ENCODE assay signal across 8 mouse cellular contexts in the genomic region with DNA sequence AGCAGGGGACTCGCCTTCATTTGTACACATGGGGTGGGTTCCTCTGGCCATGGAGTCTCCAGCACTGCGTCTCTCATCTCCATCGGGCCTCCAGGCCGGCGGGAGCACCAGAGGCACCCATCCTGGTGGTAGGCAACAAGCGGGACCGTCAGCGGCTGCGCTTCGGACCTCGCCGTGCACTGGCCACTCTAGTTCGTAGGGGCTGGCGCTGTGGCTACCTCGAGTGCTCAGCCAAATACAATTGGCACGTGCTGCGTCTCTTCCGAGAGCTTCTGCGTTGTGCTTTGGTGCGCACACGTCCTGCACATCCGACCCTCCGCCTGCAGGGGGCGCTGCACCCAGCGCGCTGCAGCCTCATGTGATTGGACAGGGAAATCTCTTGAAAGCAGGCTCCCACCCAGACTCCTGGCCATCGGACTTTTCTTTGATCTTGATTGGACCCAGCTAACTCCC. TPM values are rescaled to one million over a fixed set of nuclear protein-coding genes. Genes with fewer than 3 reads are reported as not detected.
DNase-seq lines count a peak whose midpoint lies in the region; ATAC-seq and TF ChIP-seq lines count a peak whose summit lies in the region.

No protein-coding gene starts in this region.

- TF ChIP-seq CTCF in gastrocnemius, adult 2 months (IDR thresholded peaks at IDR 0.05): peak; percentile 86
- TF ChIP-seq CTCF in left cerebral cortex, adult 2 months (IDR thresholded peaks at IDR 0.05): peak; percentile 98

- peaks cover 99% of the 10 kb centered on the region for H3K27me3 ChIP-seq in forebrain, embryonic 12.5 days
- H3K27me3 ChIP-seq in midbrain, embryonic 15.5 days (replicated peaks): peaks cover 78% of the 10 kb centered on the region

- H3K9ac ChIP-seq in forebrain, embryonic 12.5 days: no peak overlapping the region
- no peak overlapping the region for H3K9ac ChIP-seq in midbrain, embryonic 15.5 days

- no peak overlapping the region for H3K27ac ChIP-seq in gastrocnemius, adult 2 months
- H3K27ac ChIP-seq in forebrain, embryonic 12.5 days: no peak overlapping the region
- H3K27ac ChIP-seq in left cerebral cortex, adult 2 months: peak overlapping the region; percentile 74
- H3K27ac ChIP-seq in midbrain, embryonic 15.5 days: no peak overlapping the region

- peak; percentile 43 for DNase-seq in gastrocnemius, adult 2 months
- DNase-seq in gastrocnemius, adult 18-20 months (ENCODE audit: low spot score): no peak
- DNase-seq in thymus, postnatal 0 days (ENCODE audit: low spot score): peak; percentile 57
- DNase-seq in thymus, postnatal 25 days: no peak
- DNase-seq in left cerebral cortex, adult 2 months (ENCODE audit: extremely low spot score in 1 of 2, low spot score in 2 of 2): peak; percentile 62 to 70

- peak overlapping the region; percentile 19; the same call in 1 of the 2 replicates for H3K4me3 ChIP-seq in gastrocnemius, adult 2 months
- H3K4me3 ChIP-seq in forebrain, embryonic 12.5 days (replicated peaks): peak overlapping the region; percentile 8; the same call in 1 of the 2 replicates
- H3K4me3 ChIP-seq in left cerebral cortex, adult 2 months: peak overlapping the region; percentile 72
- H3K4me3 ChIP-seq in midbrain, embryonic 15.5 days: 0 out of 2 replicates have a peak overlapping the region, but pooled peaks have one; percentile 2

- no peak for ATAC-seq in forebrain, embryonic 12.5 days (ENCODE audit: low FRiP score)
- no peak for ATAC-seq in midbrain, embryonic 15.5 days (replicated peaks)
- no peak for ATAC-seq in erythroblast, adult 5-6 weeks (replicated peaks; ENCODE audit: low FRiP score, poor library complexity, severe bottlenecking)

- H3K36me3 ChIP-seq in forebrain, embryonic 12.5 days (replicated peaks): no peaks in the 10 kb centered on the region
- H3K36me3 ChIP-seq in midbrain, embryonic 15.5 days (replicated peaks): no peaks in the 10 kb centered on the region

- peak overlapping the region; percentile 5; the same call in 1 of the 2 replicates for H3K4me2 ChIP-seq in forebrain, embryonic 12.5 days
- no peak overlapping the region for H3K4me2 ChIP-seq in midbrain, embryonic 15.5 days

- H3K4me1 ChIP-seq in forebrain, embryonic 12.5 days: peaks cover 78% of the 10 kb centered on the region
- peaks cover 68% of the 10 kb centered on the region for H3K4me1 ChIP-seq in midbrain, embryonic 15.5 days

- intact Hi-C loops in gastrocnemius, adult 2 months (cut with DNase I): loop anchor here (2.0 kb wide), 1 partner anchor 19 kb away; no protein-coding TSS in a partner anchor
- intact Hi-C loops in left cerebral cortex, adult 2 months (cut with DNase I): no loop called here

- 10% methylated on average over 27 of the region's 27 CpGs for WGBS in forebrain, embryonic 12.5 days
- WGBS in midbrain, embryonic 15.5 days: 7% methylated on average over 27 of the region's 27 CpGs

- no peaks in the 10 kb centered on the region for H3K9me3 ChIP-seq in forebrain, embryonic 12.5 days
- no peaks in the 10 kb centered on the region for H3K9me3 ChIP-seq in midbrain, embryonic 15.5 days

RNA-seq across cellular contexts. Expression of a gene that starts 1.8 kb away (rescaled TPM):
- not detected for total RNA-seq in gastrocnemius, adult 2 months (2021)
- total RNA-seq in gastrocnemius, adult 18-20 months (2021): under 1 TPM in 1 of 2 experiments, not detected in 1; 0.21 TPM
- 4.2 and 5.9 TPM in 2 replicates for polyA plus RNA-seq in thymus, postnatal 0 days (2015; fragmentation: Nextera tagmentation; extraction: Ambion mirVana)
- polyA plus RNA-seq in forebrain, embryonic 12.5 days (2016; fragmentation: Nextera tagmentation; extraction: Ambion mirVana): 0.18 and 0.59 TPM in 2 replicates
- total RNA-seq in left cerebral cortex, adult 2 months (2021): 10 to 100 TPM; 71.6 to 84.3 TPM
- polyA plus RNA-seq in midbrain, embryonic 15.5 days (2015; fragmentation: Nextera tagmentation; extraction: Ambion mirVana): 0.77 and 1.3 TPM in 2 replicates
- total RNA-seq in erythroblast, adult 5-6 weeks (2015; ENCODE audit: low replicate concordance): not detected in 2 replicates
- total RNA-seq in erythroblast, adult 5-6 weeks (2017; ENCODE audit: low replicate concordance): not detected in 2 replicates

RNA-seq across cellular contexts. Expression of a gene that starts 5.4 kb away (rescaled TPM):
- total RNA-seq in gastrocnemius, adult 2 months (2021): 1 to 10 TPM; 3.6 to 5.0 TPM
- 1 to 10 TPM; 3.6 to 6.5 TPM for total RNA-seq in gastrocnemius, adult 18-20 months (2021)
- polyA plus RNA-seq in thymus, postnatal 0 days (2015; fragmentation: Nextera tagmentation; extraction: Ambion mirVana): 12.0 and 12.2 TPM in 2 replicates
- 28.5 and 31.8 TPM in 2 replicates for polyA plus RNA-seq in forebrain, embryonic 12.5 days (2016; fragmentation: Nextera tagmentation; extraction: Ambion mirVana)
- total RNA-seq in left cerebral cortex, adult 2 months (2021): 10 to 100 TPM; 92.1 to 95.3 TPM
- 25.2 and 26.1 TPM in 2 replicates for polyA plus RNA-seq in midbrain, embryonic 15.5 days (2015; fragmentation: Nextera tagmentation; extraction: Ambion mirVana)
- 0.58 TPM in 1 of 2 replicates, not detected in the other for total RNA-seq in erythroblast, adult 5-6 weeks (2015; ENCODE audit: low replicate concordance)
- 0.34 and 0.56 TPM in 2 replicates for total RNA-seq in erythroblast, adult 5-6 weeks (2017; ENCODE audit: low replicate concordance)

RNA-seq across cellular contexts. Expression of a gene that starts 39.0 kb away (rescaled TPM):
- total RNA-seq in gastrocnemius, adult 2 months (2021): 10 to 100 TPM; 24.1 to 32.1 TPM
- 10 to 100 TPM; 29.2 to 36.9 TPM for total RNA-seq in gastrocnemius, adult 18-20 months (2021)
- polyA plus RNA-seq in thymus, postnatal 0 days (2015; fragmentation: Nextera tagmentation; extraction: Ambion mirVana): 17.9 and 19.8 TPM in 2 replicates
- 27.5 and 27.6 TPM in 2 replicates for polyA plus RNA-seq in forebrain, embryonic 12.5 days (2016; fragmentation: Nextera tagmentation; extraction: Ambion mirVana)
- total RNA-seq in left cerebral cortex, adult 2 months (2021): 10 to 100 TPM; 23.7 to 28.0 TPM
- 49.5 and 55.4 TPM in 2 replicates for polyA plus RNA-seq in midbrain, embryonic 15.5 days (2015; fragmentation: Nextera tagmentation; extraction: Ambion mirVana)
- total RNA-seq in erythroblast, adult 5-6 weeks (2015; ENCODE audit: low replicate concordance): 5.6 and 9.2 TPM in 2 replicates
- 4.5 and 10.9 TPM in 2 replicates for total RNA-seq in erythroblast, adult 5-6 weeks (2017; ENCODE audit: low replicate concordance)

RNA-seq across cellular contexts. Expression of a gene that starts 39.3 kb away (rescaled TPM):
- total RNA-seq in gastrocnemius, adult 2 months (2021): 10 to 100 TPM; 79.3 to 86.5 TPM
- total RNA-seq in gastrocnemius, adult 18-20 months (2021): 10 to 100 TPM; 68.9 to 74.1 TPM
- polyA plus RNA-seq in thymus, postnatal 0 days (2015; fragmentation: Nextera tagmentation; extraction: Ambion mirVana): 501 and 565 TPM in 2 replicates
- 915 and 936 TPM in 2 replicates for polyA plus RNA-seq in forebrain, embryonic 12.5 days (2016; fragmentation: Nextera tagmentation; extraction: Ambion mirVana)
- 100 to 1,000 TPM; 309 to 316 TPM for total RNA-seq in left cerebral cortex, adult 2 months (2021)
- polyA plus RNA-seq in midbrain, embryonic 15.5 days (2015; fragmentation: Nextera tagmentation; extraction: Ambion mirVana): 635 and 653 TPM in 2 replicates
- 139 and 186 TPM in 2 replicates for total RNA-seq in erythroblast, adult 5-6 weeks (2015; ENCODE audit: low replicate concordance)
- 453 and 581 TPM in 2 replicates for total RNA-seq in erythroblast, adult 5-6 weeks (2017; ENCODE audit: low replicate concordance)

Comparison
In these comparisons a context has a peak if more than half of its experiments do, and no peak if none do; other contexts are left out.
1. DNase-seq: peak in gastrocnemius, adult 2 months (single experiment), thymus, postnatal 0 days (single experiment) and left cerebral cortex, adult 2 months (2 of 2); none in gastrocnemius, adult 18-20 months (single experiment) and thymus, postnatal 25 days (single experiment).
2. H3K4me3 ChIP-seq: peak in every context shown above with its lines; median percentile 72 in left cerebral cortex, adult 2 months; 19 in gastrocnemius, adult 2 months; 8 in forebrain, embryonic 12.5 days; 2 in midbrain, embryonic 15.5 days.
3. RNA of a gene that starts 1.8 kb away (total RNA-seq): 71.6 to 84.3 TPM in left cerebral cortex, adult 2 months; 0.21 TPM in gastrocnemius, adult 18-20 months, not detected in gastrocnemius, adult 2 months and not detected in erythroblast, adult 5-6 weeks; every median in the first group is over 10 times any median in the second.
4. RNA of a gene that starts 5.4 kb away (total RNA-seq): 92.1 to 95.3 TPM in left cerebral cortex, adult 2 months; 3.6 to 6.5 TPM in gastrocnemius, adult 18-20 months, 3.6 to 5.0 TPM in gastrocnemius, adult 2 months and 0.34 to 0.58 TPM in erythroblast, adult 5-6 weeks; every median in the first group is over 10 times any median in the second.